13 mouse cellular contexts compared by ENCODE assay signal in genomic region chr6:120648205-120648604, GRCm38 (mm10).
"Had no signal": no experiment of that assay in that cellular context is flagged by ENCODE, and none has a peak within 500 bp of the region (broad histone marks: within the 10 kb centered on the region; RNA-seq: fewer than 3 reads in every experiment).

No protein-coding gene starts in this region.

- H3K4me2 ChIP-seq: limb, embryonic 15.5 days; liver, embryonic 12.5 days; neural tube, embryonic 15.5 days had no signal

- H3K9me3 ChIP-seq: limb, embryonic 15.5 days; liver, embryonic 12.5 days; midbrain, embryonic 10.5 days; neural tube, embryonic 15.5 days had no signal

- DNase-seq: kidney, adult 8-10 months; kidney, postnatal 25 days; midbrain, embryonic 14.5 days; right cerebral cortex, adult 18-20 months; right cerebral cortex, postnatal 25 days; thymus, postnatal 4 days had no signal

- H3K9ac ChIP-seq: limb, embryonic 15.5 days; liver, embryonic 12.5 days; neural tube, embryonic 15.5 days had no signal

- ATAC-seq: liver, embryonic 12.5 days had no signal

- H3K27ac ChIP-seq: left cerebral cortex, adult 2 months; limb, embryonic 15.5 days; liver, embryonic 12.5 days; midbrain, embryonic 10.5 days; neural tube, embryonic 15.5 days; stomach, postnatal 0 days had no signal

- H3K36me3 ChIP-seq: limb, embryonic 15.5 days; liver, embryonic 12.5 days; midbrain, embryonic 10.5 days; neural tube, embryonic 15.5 days had no signal

- H3K4me3 ChIP-seq: left cerebral cortex, adult 2 months; limb, embryonic 15.5 days; liver, embryonic 12.5 days; midbrain, embryonic 10.5 days; myocyte; neural tube, embryonic 15.5 days had no signal

- H3K27me3 ChIP-seq: limb, embryonic 15.5 days; liver, embryonic 12.5 days; neural tube, embryonic 15.5 days had no signal

- H3K4me1 ChIP-seq: liver, embryonic 12.5 days; neural tube, embryonic 15.5 days had no signal
